Mouse (Mus musculus) heart, adult 2 months (tissue): Measurements from ENCODE around the gene Nabp2.

Source experiments
- CTCF ChIP-seq: fragments of 200-600 bp; IDR thresholded peaks from 2 replicates; pipeline ENCODE4 v1.8.1; 2022; ENCODE audit warnings: antibody characterized with exemption, mild to moderate bottlenecking, moderate library complexity
- EP300 ChIP-seq: fragments of 200-500 bp; IDR thresholded peaks from 2 replicates; pipeline ENCODE4 v1.6.1; 2011; ENCODE audit warnings: low read depth, low read length, control low read depth; ENCODE audit not compliant: insufficient read depth

DNA sequence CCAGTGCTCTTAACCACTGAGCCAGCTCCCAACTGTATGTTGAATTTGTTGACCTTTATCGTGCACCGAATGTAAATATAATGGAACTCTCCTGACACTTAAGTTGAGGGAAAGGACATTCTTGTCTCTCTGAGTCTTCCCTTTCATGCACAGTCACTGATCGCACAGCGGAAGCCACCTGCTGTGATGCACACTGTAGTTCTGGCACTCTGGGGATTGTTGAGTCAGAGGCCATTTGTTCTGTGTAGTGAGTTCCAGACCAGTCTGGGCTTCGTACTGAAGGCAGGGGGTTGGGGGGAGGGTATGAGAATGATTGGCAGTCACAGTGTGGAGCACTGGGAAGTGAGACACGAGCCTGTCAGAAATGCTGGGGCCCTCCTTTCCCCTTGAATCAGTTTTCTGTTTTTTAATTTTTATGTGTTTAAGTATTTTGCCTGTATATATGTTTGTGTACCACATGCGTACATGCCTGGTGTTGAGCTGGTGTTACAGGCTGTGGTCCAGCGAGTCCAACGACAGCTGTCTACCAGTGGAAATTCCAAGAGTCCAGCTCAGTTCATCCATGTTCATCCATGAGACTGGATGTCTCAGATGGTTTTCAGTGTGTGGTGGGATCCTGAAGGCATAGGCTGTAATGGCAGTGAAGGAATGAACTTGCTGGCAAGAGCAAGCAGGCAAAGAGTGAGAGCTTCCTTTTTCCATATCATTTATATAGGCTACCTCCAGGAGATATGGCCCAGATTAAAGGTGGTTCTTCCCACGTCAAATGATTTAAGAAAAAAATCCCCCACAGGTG lies 30.2 kb upstream of the Nabp2 start:
- TF ChIP-seq CTCF (no peak), EP300 (no peak)
